Mouse (Mus musculus): Measurements from ENCODE around the gene Gm14632. TPM values are rescaled to one million over a fixed set of nuclear protein-coding genes. Genes with fewer than 3 reads are reported as not detected.
"Not testable (repeated sequence)": the region's sequence is repeated elsewhere in the genome, so short reads cannot be mapped to it uniquely, and the experiment has no call there.

Gm14632 gene
- total RNA-seq (2014; rRNA removed) (not detected in 2 replicates), polyA plus RNA-seq (2015; fragmentation: Nextera tagmentation; extraction: Ambion mirVana) (not detected in 2 replicates)

- H3K27ac ChIP-seq; H3K36me3 ChIP-seq (ENCODE audit: insufficient read depth, low read length); H3K9ac ChIP-seq (replicated peaks; ENCODE audit: low read length); H3K4me2 ChIP-seq (ENCODE audit: low read depth, low read length); DNase-seq (ENCODE audit: low spot score); H3K4me1 ChIP-seq (ENCODE audit: insufficient read depth, low read length); ATAC-seq; H3K9me3 ChIP-seq (ENCODE audit: low read length); H3K27me3 ChIP-seq (ENCODE audit: insufficient read depth, low read length); H3K4me3 ChIP-seq (ENCODE audit: low read length): not testable (repeated sequence)
- WGBS: 87% methylated on average over 4 of the region's 7 CpGs
Observed at GRCm38 (mm10) chrX:30329472-30329871, at the start of gene Gm14632. TSS of gene Gm14632 (plus strand) at chrX:30329772.

Data from hindbrain, postnatal 0 days (tissue).